16 mouse cellular contexts compared by ENCODE assay signal in genomic region chr2:28596998-28597397, GRCm38 (mm10). TPM values are rescaled to one million over a fixed set of nuclear protein-coding genes. Genes with fewer than 3 reads are reported as not detected.
A peak's percentile ranks its signal among the peaks of the same experiment; 100 is the strongest.
DNase-seq lines count a peak whose midpoint lies in the region; ATAC-seq and TF ChIP-seq lines count a peak whose summit lies in the region.
"Had no signal": no experiment of that assay in that cellular context is flagged by ENCODE, and none has a peak within 500 bp of the region (broad histone marks: within the 10 kb centered on the region; RNA-seq: fewer than 3 reads in every experiment).

No protein-coding gene starts in this region.

- TF ChIP-seq EP300 in heart, adult 2 months (IDR thresholded peaks at IDR 0.05; ENCODE audit: insufficient read depth, low read depth, low read length) = no peak

- no peak overlapping the region for H3K4me3 ChIP-seq in heart, adult 2 months
- no peak overlapping the region for H3K4me3 ChIP-seq in forebrain, embryonic 12.5 days (replicated peaks)
- H3K4me3 ChIP-seq: limb, embryonic 10.5 days had no signal

- no peak for DNase-seq in heart, adult 2 months
- no peak for DNase-seq in heart, adult 18-20 months
- peak; percentile 53 to 76 for DNase-seq in spleen, postnatal 10 days (ENCODE audit: low spot score in 2 of 2)
- no peak for DNase-seq in spleen, postnatal 14 days (ENCODE audit: low spot score in 2 of 2)
- peak; percentile 75 for DNase-seq in c-Kit-negative CD71-positive TER-119-positive erythroid progenitor cells, embryonic 14.5 days (ENCODE audit: low read depth, low spot score)
- DNase-seq in testis, postnatal 14 days (ENCODE audit: low spot score) = peak; percentile 47
- no peak for DNase-seq in ovary, adult 18-20 months (ENCODE audit: low spot score)
- DNase-seq: adrenal gland, postnatal 14 days; cerebellum, adult 9-10 months; kidney, postnatal 14 days; right cerebral cortex, postnatal 4 days had no signal

- H3K4me2 ChIP-seq in forebrain, embryonic 12.5 days = no peak overlapping the region

- H3K4me1 ChIP-seq in heart, adult 2 months (ENCODE audit: control insufficient read depth, insufficient read depth, low read length) = no peaks in the 10 kb centered on the region
- H3K4me1 ChIP-seq in forebrain, embryonic 12.5 days = peaks cover 5% of the 10 kb centered on the region; the same call in 1 of the 2 replicates

- no peak for TF ChIP-seq POLR2A in heart, adult 2 months (IDR thresholded peaks at IDR 0.05; ENCODE audit: insufficient read depth, low read depth, low read length)

- 92% methylated on average over 7 of the region's 7 CpGs for WGBS in heart, adult 2 months
- 93% methylated on average over 7 of the region's 7 CpGs for WGBS in forebrain, embryonic 12.5 days

- no peak overlapping the region for H3K9ac ChIP-seq in heart, adult 2 months (ENCODE audit: low read depth, low read length)
- H3K9ac ChIP-seq in forebrain, embryonic 12.5 days = no peak overlapping the region

- H3K9me3 ChIP-seq in forebrain, embryonic 12.5 days = no peaks in the 10 kb centered on the region
- H3K9me3 ChIP-seq: limb, embryonic 10.5 days had no signal

- H3K27ac ChIP-seq in heart, adult 2 months = no peak overlapping the region
- H3K27ac ChIP-seq in forebrain, embryonic 12.5 days = no peak overlapping the region
- H3K27ac ChIP-seq: limb, embryonic 10.5 days had no signal

- peak; percentile 17; the same call in 1 of the 2 replicates for TF ChIP-seq CTCF in heart, adult 2 months (IDR thresholded peaks at IDR 0.05)

- H3K27me3 ChIP-seq in heart, adult 2 months (ENCODE audit: control insufficient read depth, insufficient read depth, low read length) = no peaks in the 10 kb centered on the region; the same call in 1 of the 2 replicates
- peaks cover 23% of the 10 kb centered on the region for H3K27me3 ChIP-seq in forebrain, embryonic 12.5 days

- no peak for ATAC-seq in forebrain, embryonic 12.5 days (ENCODE audit: low FRiP score)

- intact Hi-C loops in heart, adult 2 months (cut with DNase I) = no loop called here

- H3K36me3 ChIP-seq in heart, adult 2 months (ENCODE audit: control insufficient read depth, insufficient read depth, low read length) = no peaks in the 10 kb centered on the region
- no peaks in the 10 kb centered on the region for H3K36me3 ChIP-seq in forebrain, embryonic 12.5 days (replicated peaks)
- H3K36me3 ChIP-seq: limb, embryonic 10.5 days had no signal

- H3K79me2 ChIP-seq in heart, adult 2 months (replicated peaks; ENCODE audit: control insufficient read depth, insufficient read depth, low read length) = no peaks in the 10 kb centered on the region

RNA-seq across cellular contexts. Expression of gene Gtf3c5, which starts 13.4 kb away (rescaled TPM):
- total RNA-seq in heart, adult 2 months (2021) = 10 to 100 TPM; 11.0 to 12.2 TPM
- polyA plus RNA-seq in heart, adult 2 months (2012; rRNA removed) = 14.3 and 21.9 TPM in 2 replicates
- 10 to 100 TPM in 1 of 2 experiments, 1 to 10 TPM in 1; 9.3 to 10.2 TPM for total RNA-seq in heart, adult 18-20 months (2021)
- 46.9 and 50.9 TPM in 2 replicates for polyA plus RNA-seq in forebrain, embryonic 12.5 days (2016; fragmentation: Nextera tagmentation; extraction: Ambion mirVana)

RNA-seq across cellular contexts. Expression of gene Gfi1b, which starts 24.8 kb away (rescaled TPM):
- total RNA-seq in heart, adult 2 months (2021) = not detected
- 0.12 TPM in 2 replicates for polyA plus RNA-seq in heart, adult 2 months (2012; rRNA removed)
- total RNA-seq in heart, adult 18-20 months (2021) = not detected
- polyA plus RNA-seq in forebrain, embryonic 12.5 days (2016; fragmentation: Nextera tagmentation; extraction: Ambion mirVana) = 0.77 and 2.0 TPM in 2 replicates

RNA-seq across cellular contexts. Expression of gene Cel, which starts 33.8 kb away (rescaled TPM):
- total RNA-seq in heart, adult 2 months (2021) = not detected
- not detected in 2 replicates for polyA plus RNA-seq in heart, adult 2 months (2012; rRNA removed)
- not detected for total RNA-seq in heart, adult 18-20 months (2021)
- polyA plus RNA-seq in forebrain, embryonic 12.5 days (2016; fragmentation: Nextera tagmentation; extraction: Ambion mirVana) = not detected in 2 replicates
- total RNA-seq: hematopoietic stem cell, adult 5-6 weeks; megakaryocyte, adult 5-6 weeks had no signal
- polyA plus RNA-seq: embryonic facial prominence, embryonic 14.5 days; limb, embryonic 10.5 days had no signal

RNA-seq across cellular contexts. Expression of gene Tsc1, which starts 44.0 kb away (rescaled TPM):
- 10 to 100 TPM; 24.9 to 29.3 TPM for total RNA-seq in heart, adult 2 months (2021)
- 11.5 and 22.7 TPM in 2 replicates for polyA plus RNA-seq in heart, adult 2 months (2012; rRNA removed)
- total RNA-seq in heart, adult 18-20 months (2021) = 10 to 100 TPM; 26.6 to 28.4 TPM
- polyA plus RNA-seq in forebrain, embryonic 12.5 days (2016; fragmentation: Nextera tagmentation; extraction: Ambion mirVana) = 27.7 and 31.7 TPM in 2 replicates

Comparison
In these comparisons a context has a peak if more than half of its experiments do, and no peak if none do; other contexts are left out.
1. DNase-seq: peak in spleen, postnatal 10 days (2 of 2), c-Kit-negative CD71-positive TER-119-positive erythroid progenitor cells, embryonic 14.5 days (single experiment) and testis, postnatal 14 days (single experiment); none in heart, adult 2 months (0 of 2), heart, adult 18-20 months (0 of 2), spleen, postnatal 14 days (0 of 2) and ovary, adult 18-20 months (single experiment).